Mouse (Mus musculus) liver, adult (tissue): ENCODE measurements at regions not wholly inside any gene's neighbourhood (a gene's known extent, or its start where the extent isn't known, plus 50 kb on each side); places are given as distances from the start of the nearest gene placed in this dataset.
A peak's percentile ranks its signal among the peaks of the same experiment; 100 is the strongest.

Source experiments
- GATA4 ChIP-seq: IDR thresholded peaks from 2 replicates; pipeline ENCODE4 v1.6.1; 2014; ENCODE audit warnings: mild to moderate bottlenecking, low read length; ENCODE audit not compliant: insufficient replicate concordance

DNA sequence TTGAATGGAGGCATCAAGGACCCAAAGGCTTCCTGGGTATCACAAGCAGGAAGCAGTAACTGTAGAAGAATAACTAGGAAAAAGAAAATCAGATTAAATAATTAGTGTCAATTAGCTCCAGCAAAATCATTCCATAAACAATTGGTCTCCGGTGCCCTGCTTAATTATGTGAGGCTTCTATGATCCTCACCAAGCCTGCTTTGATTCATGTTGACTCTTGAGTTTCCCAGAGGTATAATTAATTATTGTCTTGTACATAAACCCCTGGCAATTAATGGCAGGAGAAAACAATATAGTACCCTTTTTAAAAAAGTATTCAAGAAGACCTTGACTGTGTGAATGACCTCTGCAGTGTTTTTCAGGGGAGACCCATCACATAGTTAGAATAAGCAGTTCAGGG lies 61.5 kb upstream of the Sp8 start:
- TF ChIP-seq GATA4: no peak

GRCm38 (mm10) chr12:118781978-118782377 lies 64.2 kb upstream of the Sp8 start:
- TF ChIP-seq GATA4: no peak

DNA sequence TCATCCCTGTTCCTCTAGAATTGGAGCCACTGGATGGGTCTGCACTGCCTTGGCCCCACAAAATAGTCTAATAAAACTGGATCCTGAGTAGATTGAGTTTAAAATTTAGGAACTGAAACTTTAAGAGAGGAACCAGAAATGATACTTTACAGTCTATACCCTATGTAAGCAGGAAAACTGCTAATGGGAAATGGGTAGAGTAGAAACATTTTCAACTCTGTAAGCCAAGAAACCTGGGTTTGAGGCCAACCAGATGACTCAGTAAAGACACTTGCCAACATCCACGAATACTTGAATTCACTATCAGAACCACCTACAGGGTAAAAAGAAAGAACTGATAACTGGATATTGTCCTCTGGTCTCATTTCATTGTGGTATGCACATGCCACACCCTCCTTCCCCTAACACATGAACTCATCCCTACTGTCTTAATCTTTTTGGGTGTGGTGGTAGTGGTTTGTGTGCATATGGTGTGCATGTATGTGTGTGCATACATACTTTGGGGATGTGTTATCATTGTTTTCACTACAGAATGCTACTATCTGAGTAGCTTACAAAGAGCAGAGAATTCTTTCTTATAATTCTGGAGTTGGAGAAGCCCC lies 70.6 kb upstream of the Sp8 start:
- no peak for TF ChIP-seq GATA4

GRCm38 (mm10) chr12:118772790-118773189 lies 73.3 kb upstream of the Sp8 start:
- no peak for TF ChIP-seq GATA4

DNA sequence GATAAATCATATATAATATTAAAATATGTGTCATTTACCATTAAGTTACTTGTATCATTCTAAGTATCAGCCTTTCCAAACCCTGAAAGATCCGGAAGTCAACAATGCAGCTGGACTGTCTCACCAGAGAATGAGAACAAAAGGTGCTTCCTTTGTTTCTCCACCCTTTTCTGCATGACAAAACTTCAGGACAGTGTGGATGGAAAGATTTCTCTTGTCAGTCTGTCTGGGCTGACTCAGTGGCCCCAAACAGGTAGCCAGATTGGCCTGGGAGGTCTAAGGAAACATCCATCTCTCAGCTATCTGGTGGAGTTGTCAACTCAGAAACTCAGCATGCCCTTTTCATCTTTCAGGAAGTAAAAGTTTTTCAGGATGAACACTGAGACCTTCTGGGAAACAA lies 79.7 kb upstream of the Sp8 start:
- TF ChIP-seq GATA4: no peak

DNA sequence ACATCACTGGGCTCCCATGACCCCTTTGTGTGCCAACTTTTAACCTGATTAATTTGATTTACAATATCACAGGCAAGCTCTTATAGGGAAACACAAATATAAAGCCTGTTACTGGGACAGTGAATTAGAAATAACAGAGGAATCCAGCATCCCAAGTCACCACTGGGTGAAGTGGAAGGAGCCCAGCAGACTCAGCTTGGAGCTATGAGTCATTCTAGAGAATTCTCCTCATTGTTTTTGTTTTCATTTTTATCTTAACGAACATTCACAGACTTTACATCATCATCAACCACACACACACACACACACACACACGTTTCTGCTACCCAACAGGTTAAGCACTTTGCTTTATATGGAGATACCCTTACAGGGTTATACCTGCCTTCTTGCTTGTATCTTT lies 92.1 kb upstream of the Sp8 start:
- no peak for TF ChIP-seq GATA4

DNA sequence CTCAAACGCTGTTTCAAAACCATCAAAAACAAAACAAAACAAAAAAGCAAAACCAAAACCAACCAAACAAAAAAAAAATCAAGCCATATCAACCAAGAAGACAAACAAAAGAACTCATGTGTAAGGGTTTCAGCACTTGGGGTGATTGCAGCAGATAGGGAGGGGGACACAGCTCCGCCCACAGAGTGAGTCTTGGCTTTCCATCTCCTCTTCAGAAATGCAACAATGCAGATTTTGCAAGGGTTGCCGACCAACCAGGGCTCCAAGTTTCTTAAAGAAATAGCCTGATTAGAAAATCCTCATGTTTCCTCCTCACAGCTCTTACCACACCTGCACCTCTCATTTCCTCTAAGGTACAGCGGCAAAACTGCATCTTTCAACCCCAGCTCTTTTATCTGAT lies 107.0 kb upstream of the Sp8 start:
- no peak for TF ChIP-seq GATA4

DNA sequence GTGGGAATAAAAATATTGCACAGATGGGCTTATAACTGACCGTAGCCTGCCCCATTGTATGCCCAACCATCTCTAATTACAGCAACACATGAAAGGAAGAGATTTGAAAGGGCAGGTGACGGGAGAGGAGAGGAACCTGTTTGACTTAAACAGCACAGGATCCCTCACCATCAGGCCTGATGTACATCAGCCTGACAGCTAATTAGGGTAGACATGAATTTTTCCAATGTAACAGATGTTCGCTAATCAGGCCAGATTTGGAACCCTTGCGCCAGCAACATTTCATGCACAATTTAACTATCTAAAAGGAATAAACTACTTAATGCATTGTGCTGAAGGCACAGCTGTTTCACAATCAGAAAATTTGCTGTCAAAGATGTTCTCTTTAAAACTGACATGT lies 120.2 kb upstream of the Sp8 start:
- TF ChIP-seq GATA4: no peak

GRCm38 (mm10) chr12:118719878-118720573 lies 126.1 kb upstream of the Sp8 start:
- TF ChIP-seq GATA4: no peak

DNA sequence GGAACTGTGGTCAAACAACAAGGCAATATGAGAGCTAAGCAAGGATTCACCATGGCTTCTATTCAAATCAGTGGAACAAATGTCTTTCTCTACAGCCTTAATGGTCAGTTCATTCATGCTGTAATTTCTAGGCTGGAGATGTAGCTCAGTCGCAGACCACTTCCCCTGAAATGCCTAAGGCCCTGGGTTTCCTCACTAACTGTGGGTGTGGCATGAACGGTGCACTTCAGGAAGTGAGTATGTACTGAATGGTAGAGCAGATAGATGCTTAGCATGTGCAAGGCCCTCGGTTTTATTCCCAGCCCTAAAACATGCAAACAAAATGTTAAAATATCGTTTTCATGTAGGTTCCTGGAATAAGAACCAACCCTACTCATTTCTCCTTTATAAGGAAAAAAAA lies 129.3 kb upstream of the Sp8 start:
- TF ChIP-seq GATA4: no peak

DNA sequence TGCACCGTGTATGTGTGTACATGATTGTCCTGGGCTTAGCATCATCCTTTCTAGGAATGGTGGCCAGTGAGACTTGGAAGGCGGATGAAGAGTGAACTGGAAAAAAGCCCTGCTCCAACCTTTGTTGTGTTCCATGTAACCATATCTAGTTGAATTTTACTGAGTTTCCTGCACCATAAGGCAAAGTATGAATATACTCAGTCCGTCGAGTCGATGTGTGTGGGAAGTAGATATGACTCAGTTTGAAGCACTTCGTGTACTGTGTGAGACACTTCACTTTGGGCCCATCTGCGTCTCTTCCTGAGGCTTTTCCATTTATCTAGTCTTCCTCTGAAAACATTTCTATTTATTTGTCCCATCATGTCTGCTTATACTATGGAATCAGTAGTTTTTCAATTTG lies 139.5 kb upstream of the Sp8 start:
- no peak for TF ChIP-seq GATA4

- no peak for TF ChIP-seq GATA4
Observed at GRCm38 (mm10) chr12:118704826-118705225, 141.3 kb upstream of the Sp8 start.

- TF ChIP-seq GATA4: no peak
Observed at GRCm38 (mm10) chr12:118703730-118704129, 142.4 kb upstream of the Sp8 start.

DNA sequence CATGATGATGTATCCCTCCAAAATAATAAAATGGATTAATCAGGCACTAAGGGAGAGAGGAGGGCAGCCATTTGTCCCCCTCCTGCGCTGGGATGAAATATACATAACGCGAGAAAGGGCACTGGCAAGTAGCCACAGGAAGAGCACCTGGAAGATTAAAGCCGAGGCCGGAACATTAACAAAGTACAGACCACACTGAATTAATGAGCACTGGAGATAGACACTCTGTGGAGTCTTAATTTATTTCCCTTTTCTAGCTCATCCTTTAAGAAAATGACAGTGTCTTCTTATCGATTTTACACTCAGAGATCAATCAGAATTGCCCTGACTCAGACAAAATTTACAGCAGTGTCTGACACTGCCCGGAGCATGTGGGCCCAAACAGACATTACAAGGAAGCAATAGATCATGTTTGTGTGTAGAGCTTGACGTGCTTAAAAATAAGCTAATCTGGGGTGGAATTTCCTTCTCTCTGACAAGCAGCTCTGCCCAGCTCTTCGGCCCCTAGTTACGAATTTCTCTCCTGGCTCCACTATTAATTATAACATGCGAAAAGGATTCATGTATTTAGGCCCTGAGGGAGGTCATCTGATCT lies 143.0 kb upstream of the Sp8 start:
- TF ChIP-seq GATA4: no peak

DNA sequence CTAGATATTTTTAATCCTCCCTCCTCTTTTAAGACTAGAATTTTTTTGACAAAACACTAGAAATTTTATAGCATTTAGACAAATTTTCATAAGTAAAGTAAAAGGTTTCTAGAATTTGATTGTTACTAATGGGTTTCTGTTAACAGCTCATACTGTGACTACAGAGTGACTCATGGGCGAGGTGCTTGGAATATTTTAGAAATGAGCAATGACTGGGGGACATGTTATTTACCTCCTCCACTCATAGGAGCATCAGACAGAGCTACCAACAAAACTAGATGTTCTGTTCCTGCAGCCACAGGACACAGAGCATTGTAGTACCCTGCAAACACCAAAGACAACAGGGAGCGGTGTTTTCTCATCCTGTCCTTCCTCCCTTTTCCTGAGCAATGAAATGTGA lies 144.3 kb upstream of the Sp8 start:
- TF ChIP-seq GATA4: no peak

GRCm38 (mm10) chr12:118698110-118698509 lies 148.0 kb upstream of the Sp8 start:
- no peak for TF ChIP-seq GATA4

DNA sequence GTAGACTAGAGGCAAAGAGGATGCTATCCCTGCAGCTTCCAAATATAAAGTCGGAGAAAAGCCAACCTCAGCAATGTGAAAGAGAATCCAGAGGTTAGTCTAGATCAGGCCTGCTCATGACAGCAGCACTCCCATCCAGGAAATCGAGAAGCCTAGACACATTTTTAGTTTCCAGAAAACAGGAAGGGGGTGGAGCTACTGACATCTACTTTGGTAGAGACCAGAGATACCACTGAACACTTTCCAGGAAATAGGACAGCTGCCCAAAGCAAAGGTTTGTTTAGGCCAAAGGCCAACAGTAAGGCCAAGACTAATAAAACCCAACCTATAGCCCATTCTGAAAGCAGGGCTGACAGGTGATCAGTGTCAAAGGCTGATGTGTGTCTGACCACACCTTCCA lies 151.4 kb upstream of the Sp8 start:
- peak; percentile 24; the same call in 1 of the 2 replicates for TF ChIP-seq GATA4
